Mouse (Mus musculus) intestine, embryonic 14.5 days (tissue): Measurements from ENCODE around the gene Zzz3. TPM values are rescaled to one million over a fixed set of nuclear protein-coding genes. Genes with fewer than 3 reads are reported as not detected.

Experiments used
- ATAC-seq: fragments of 200-750 bp; cut with Nextera tagmentation; replicated peaks from 2 replicates; pipeline ENCODE4 v1.8.0; 2017; ENCODE audit warnings: low read depth, moderate number of reproducible peaks, moderate TSS enrichment, moderate library complexity; ENCODE audit not compliant: low FRiP score, low TSS enrichment
- DNase-seq: peaks from one replicate; pipeline ENCODE4 v3.0.0-alpha.2; 2018; ENCODE audit warnings: low spot score
- H3K27ac ChIP-seq: fragments of 300-500 bp; sonication (generic); 2 replicates; pipeline ENCODE4 v1.5.1; 2014; ENCODE audit warnings: low read depth, mild to moderate bottlenecking, control low read depth
- H3K27me3 ChIP-seq: fragments of 300-500 bp; sonication (generic); replicated peaks from 2 replicates; pipeline ENCODE4 v1.6.1; 2014; ENCODE audit warnings: low read length, control low read depth; ENCODE audit not compliant: control insufficient read depth, insufficient read depth
- H3K36me3 ChIP-seq: fragments of 300-500 bp; sonication (generic); 2 replicates; pipeline ENCODE4 v1.6.1; 2014; ENCODE audit warnings: low read length, control low read depth; ENCODE audit not compliant: control insufficient read depth, insufficient read depth
- H3K4me1 ChIP-seq: fragments of 300-500 bp; sonication (generic); replicated peaks from 2 replicates; pipeline ENCODE4 v1.6.1; 2014; ENCODE audit warnings: low read length, control low read depth, mixed read lengths; ENCODE audit not compliant: control insufficient read depth, insufficient read depth
- H3K4me2 ChIP-seq: fragments of 300-500 bp; sonication (generic); 2 replicates; pipeline ENCODE4 v1.6.1; 2014; ENCODE audit warnings: low read length
- H3K4me3 ChIP-seq: fragments of 300-500 bp; sonication (generic); 2 replicates; pipeline ENCODE4 v1.5.1; 2014; ENCODE audit warnings: low read depth, low read length, control low read depth, mixed read lengths
- H3K9ac ChIP-seq: fragments of 300-500 bp; sonication (generic); 2 replicates; pipeline ENCODE4 v1.6.1; 2014; ENCODE audit warnings: mild to moderate bottlenecking, low read length
- H3K9me3 ChIP-seq: fragments of 300-500 bp; sonication (generic); 2 replicates; pipeline ENCODE4 v1.6.1; 2016; ENCODE audit warnings: low read length, control low read depth; ENCODE audit not compliant: control insufficient read depth
- WGBS: fragments of 180-500 bp; shearing (Covaris S2); extraction: QIAGEN DNeasy Blood & Tissue Kit; methylation state at CpG from one replicate; pipeline ENCODE4 v1.1.7; 2014; 5-methylcytosine and 5-hydroxymethylcytosine counted together
- polyA plus RNA-seq: library from polyadenylated mRNA; unstranded; fragments of >200 nt; fragmentation: Nextera tagmentation; extraction: Ambion mirVana; gene quantifications from 2 replicates; pipeline ENCODE4 v1.2.1, GENCODE M21; 2014

Gene Zzz3
- polyA plus RNA-seq, 1 experiment from 2014 or later: 59.9 TPM

DNA sequence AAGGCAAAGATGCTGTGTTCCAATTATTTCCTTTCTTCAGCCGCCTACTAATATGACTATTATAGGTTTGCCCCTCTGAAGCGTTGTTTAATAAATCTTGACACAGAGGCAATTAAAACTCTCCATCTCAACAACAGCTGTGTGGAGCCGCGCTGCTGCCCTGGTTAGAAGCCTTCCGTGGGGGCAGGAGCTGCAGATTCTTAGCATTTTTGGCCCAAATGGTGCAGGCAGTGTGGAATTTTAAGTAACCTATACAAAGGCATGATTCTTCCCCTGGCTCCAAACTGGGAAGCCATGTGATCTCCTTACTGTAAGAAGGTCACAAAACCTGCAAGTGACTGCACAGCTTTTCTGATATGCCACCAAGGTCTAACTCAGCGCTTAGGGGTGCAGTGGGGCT lies 88.9 kb downstream of the Zzz3 start:
- ATAC-seq (no peak), DNase-seq (no peak)
- no peak overlapping the region for H3K4me3 ChIP-seq
- H3K27ac ChIP-seq: no peak overlapping the region; the same call in 1 of the 2 replicates
- H3K36me3 ChIP-seq: no peaks in the 10 kb centered on the region
- no peaks in the 10 kb centered on the region for H3K9me3 ChIP-seq
- no peak overlapping the region for H3K9ac ChIP-seq
- 35% methylated on average over 6 of the region's 6 CpGs for WGBS
- H3K4me1 ChIP-seq: peaks cover 8% of the 10 kb centered on the region
- no peak overlapping the region for H3K4me2 ChIP-seq
- H3K27me3 ChIP-seq: no peaks in the 10 kb centered on the region

DNA sequence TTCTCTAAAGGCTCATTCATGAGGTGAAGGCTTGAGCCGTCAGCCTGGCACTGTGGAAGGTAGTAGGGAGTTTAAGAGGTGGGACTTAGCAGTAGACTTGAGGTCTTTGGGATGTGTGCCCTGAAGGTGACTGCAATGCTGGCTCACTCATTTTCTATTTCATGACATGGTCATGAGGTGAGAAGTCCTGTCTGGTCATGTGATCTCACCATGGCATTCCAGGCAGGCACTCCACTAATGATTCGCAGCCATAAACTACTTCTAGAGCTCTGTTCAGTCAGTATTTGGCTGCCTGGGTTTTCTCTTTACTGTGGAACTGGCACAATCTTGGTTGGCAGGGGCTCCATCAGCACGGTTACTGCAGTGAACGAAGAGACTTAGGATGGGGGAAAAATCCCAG lies 93.7 kb downstream of the Zzz3 start:
- ATAC-seq: no peak
- Histone ChIP-seq H3K4me3 (no peak overlapping the region), H3K27ac (no peak overlapping the region), H3K9ac (no peak overlapping the region), H3K36me3 (no peaks in the 10 kb centered on the region), H3K4me2 (no peak overlapping the region), H3K27me3 (no peaks in the 10 kb centered on the region), H3K9me3 (no peaks in the 10 kb centered on the region), H3K4me1 (peaks cover 8% of the 10 kb centered on the region)
- WGBS: 82% methylated on average over 4 of the region's 4 CpGs
- DNase-seq: no peak

DNA sequence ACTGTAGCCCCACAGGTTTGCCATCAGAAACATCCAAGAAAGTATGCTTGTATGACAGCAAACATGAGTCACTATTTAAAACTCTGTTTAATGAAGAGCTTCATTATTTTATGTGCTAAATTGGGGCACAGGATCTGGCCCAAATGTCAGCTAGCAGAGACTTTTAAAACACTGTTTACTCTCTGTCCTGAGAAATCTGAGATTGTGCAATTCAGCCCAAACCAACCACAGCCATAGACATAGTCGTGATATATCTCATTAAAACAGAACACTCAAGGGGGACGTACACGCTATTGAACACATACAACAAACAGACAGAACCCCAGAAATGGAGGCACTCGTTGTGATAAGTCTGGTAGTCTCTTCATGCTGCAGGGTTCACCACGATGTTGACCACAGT lies 95.2 kb downstream of the Zzz3 start:
- no peak overlapping the region for H3K4me3 ChIP-seq
- no peaks in the 10 kb centered on the region for H3K9me3 ChIP-seq
- ATAC-seq (no peak), DNase-seq (no peak)
- no peak overlapping the region for H3K9ac ChIP-seq
- no peaks in the 10 kb centered on the region for H3K36me3 ChIP-seq
- H3K27ac ChIP-seq: no peak overlapping the region
- H3K4me2 ChIP-seq: no peak overlapping the region
- 91% methylated on average over 5 of the region's 5 CpGs for WGBS
- no peaks in the 10 kb centered on the region for H3K27me3 ChIP-seq
- peaks cover 3% of the 10 kb centered on the region; the same call in 1 of the 2 replicates for H3K4me1 ChIP-seq

DNA sequence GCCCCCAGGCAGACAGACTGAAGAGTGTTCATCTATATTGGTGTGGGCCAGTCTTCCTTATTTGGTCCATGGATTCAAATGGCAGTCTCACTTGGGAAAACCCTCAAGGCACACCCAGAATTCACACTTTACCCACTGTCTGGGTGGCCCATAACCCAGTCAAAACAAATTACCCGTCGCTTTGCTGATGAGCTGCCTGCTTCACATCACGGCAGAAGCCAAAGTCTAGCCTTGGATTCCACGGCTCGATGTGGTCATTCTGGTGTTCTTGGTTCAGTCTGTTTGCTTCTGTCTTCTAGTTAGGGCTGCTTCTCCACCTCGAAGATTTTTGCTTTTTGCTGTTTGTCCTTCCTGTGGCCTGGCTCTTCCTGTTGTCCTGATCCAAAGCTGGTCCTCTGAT lies 97.0 kb downstream of the Zzz3 start:
- Histone ChIP-seq H3K27me3 (no peaks in the 10 kb centered on the region), H3K4me3 (no peak overlapping the region), H3K27ac (no peak overlapping the region), H3K9ac (no peak overlapping the region), H3K4me1 (peaks cover 9% of the 10 kb centered on the region), H3K36me3 (no peaks in the 10 kb centered on the region), H3K4me2 (no peak overlapping the region), H3K9me3 (no peaks in the 10 kb centered on the region)
- ATAC-seq (no peak), DNase-seq (no peak)
- 64% methylated on average over 6 of the region's 6 CpGs for whole genome bisulfite sequencing

DNA sequence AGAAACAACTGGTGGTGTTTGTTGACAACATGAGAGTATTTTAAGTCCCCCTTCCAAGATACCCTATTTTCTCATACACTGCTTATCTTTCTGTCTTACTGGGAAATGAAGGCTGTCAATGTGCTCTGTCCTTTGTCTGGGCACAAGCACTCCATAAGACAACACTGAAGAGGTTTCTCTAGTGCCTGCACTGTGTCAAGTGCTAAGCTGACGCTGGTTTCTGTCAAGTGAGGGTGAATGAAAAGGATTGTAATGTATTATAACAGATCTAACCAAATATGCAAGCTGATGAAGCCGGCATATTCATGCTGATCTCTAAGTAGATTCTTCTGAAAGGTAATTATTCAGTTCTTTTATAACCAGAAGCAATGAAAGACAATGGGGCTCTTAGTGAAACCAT lies 98.5 kb downstream of the Zzz3 start:
- H3K9ac ChIP-seq: no peak overlapping the region
- WGBS: 26% methylated on average over 2 of the region's 2 CpGs
- no peaks in the 10 kb centered on the region for H3K9me3 ChIP-seq
- H3K4me3 ChIP-seq: no peak overlapping the region
- DNase-seq: no peak
- no peaks in the 10 kb centered on the region for H3K27me3 ChIP-seq
- ATAC-seq: no peak
- no peaks in the 10 kb centered on the region for H3K36me3 ChIP-seq
- H3K4me2 ChIP-seq: no peak overlapping the region
- no peak overlapping the region for H3K27ac ChIP-seq
- peaks cover 15% of the 10 kb centered on the region for H3K4me1 ChIP-seq

DNA sequence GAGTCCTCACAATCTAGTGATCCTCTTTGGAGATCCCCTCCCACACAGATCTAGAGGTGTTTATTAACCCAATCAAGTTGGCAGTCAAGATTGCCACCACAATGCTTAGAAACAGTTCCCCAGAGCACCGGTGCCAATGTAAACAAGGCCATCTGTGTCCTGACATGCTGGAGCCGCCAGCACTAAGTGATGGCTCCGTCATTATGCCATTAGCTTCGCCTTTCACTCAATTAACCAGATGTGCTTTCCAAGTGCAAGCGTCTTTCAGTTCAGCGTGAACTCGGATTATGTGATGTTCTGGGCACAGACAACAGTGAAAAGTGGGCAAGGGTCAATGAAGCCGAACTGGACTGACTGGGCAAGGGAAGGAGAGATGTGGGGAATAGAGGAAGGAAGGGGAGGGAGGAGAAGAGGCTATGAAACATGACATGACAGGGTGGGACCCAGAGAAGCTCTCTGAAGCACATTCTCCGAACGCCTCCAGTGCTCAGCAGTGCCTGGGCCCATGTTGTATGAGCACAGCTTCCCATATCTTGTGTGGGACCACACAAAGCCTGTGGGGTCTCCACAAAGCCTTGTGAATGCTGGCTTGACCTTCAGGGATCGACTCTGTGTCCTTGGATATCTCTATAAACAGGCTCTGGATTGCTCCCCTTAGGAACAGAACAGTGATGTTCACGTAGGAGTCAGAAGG lies 99.5 kb downstream of the Zzz3 start:
- H3K9me3 ChIP-seq: no peaks in the 10 kb centered on the region
- peaks cover 15% of the 10 kb centered on the region for H3K4me1 ChIP-seq
- H3K27me3 ChIP-seq: no peaks in the 10 kb centered on the region
- no peak overlapping the region for H3K9ac ChIP-seq
- H3K36me3 ChIP-seq: no peaks in the 10 kb centered on the region
- H3K4me3 ChIP-seq: no peak overlapping the region
- DNase-seq (no peak), ATAC-seq (no peak)
- H3K27ac ChIP-seq: no peak overlapping the region
- 55% methylated on average over 12 of the region's 12 CpGs for WGBS
- no peak overlapping the region for H3K4me2 ChIP-seq

DNA sequence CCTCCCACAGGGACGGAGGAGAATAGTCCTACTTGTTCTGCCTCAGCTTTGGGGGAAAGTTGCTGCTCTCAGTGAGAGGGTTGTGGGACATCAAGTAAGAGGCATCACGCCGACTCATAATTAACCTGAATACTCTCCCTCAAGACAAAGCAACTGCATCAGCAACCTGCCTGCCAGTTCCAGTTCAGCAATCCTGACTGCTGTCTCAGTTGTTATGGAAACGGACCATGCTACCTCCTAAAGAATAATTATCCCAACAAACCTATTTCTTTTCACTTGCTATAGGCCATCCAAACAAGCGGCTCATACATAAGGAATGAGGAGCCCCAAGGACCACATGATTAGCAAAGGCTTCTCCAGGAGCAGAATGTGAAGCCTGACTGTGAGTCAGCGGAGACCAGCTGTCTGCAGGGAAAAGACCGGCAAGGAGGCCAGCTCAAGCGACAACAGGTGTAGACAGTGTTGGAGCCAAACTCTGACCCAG lies 100.2 kb downstream of the Zzz3 start:
- Histone ChIP-seq H3K27ac (no peak overlapping the region), H3K9me3 (no peaks in the 10 kb centered on the region), H3K9ac (no peak overlapping the region), H3K4me1 (peaks cover 15% of the 10 kb centered on the region), H3K36me3 (no peaks in the 10 kb centered on the region), H3K27me3 (no peaks in the 10 kb centered on the region), H3K4me3 (no peak overlapping the region), H3K4me2 (no peak overlapping the region)
- no peak for DNase-seq
- 86% methylated on average over 8 of the region's 8 CpGs for WGBS
- ATAC-seq: no peak

DNA sequence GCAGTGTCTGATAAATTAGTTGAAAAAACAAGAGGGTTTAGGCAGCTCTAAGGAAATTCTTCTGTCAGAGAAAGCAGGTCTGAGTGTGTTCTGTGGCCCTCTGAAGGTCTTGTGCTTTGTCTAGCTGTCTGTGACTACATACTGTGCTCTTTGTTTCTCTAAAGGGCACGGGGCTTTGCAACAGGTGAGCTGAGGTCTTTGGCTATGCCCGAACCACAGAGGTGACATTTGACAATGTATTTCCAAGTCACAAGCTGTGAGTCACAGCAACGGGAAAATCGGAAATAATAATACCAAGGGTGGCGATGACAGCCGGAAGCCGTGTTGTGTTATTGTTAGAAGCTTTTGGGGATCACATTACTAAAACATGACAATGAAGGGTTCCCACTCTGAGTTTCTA lies 101.8 kb downstream of the Zzz3 start:
- WGBS: 68% methylated on average over 7 of the region's 7 CpGs
- no peak for DNase-seq
- no peak for ATAC-seq
- Histone ChIP-seq H3K4me1 (peaks cover 15% of the 10 kb centered on the region), H3K27ac (no peak overlapping the region), H3K27me3 (no peaks in the 10 kb centered on the region), H3K4me3 (no peak overlapping the region), H3K36me3 (no peaks in the 10 kb centered on the region), H3K9me3 (no peaks in the 10 kb centered on the region), H3K4me2 (no peak overlapping the region), H3K9ac (no peak overlapping the region)

DNA sequence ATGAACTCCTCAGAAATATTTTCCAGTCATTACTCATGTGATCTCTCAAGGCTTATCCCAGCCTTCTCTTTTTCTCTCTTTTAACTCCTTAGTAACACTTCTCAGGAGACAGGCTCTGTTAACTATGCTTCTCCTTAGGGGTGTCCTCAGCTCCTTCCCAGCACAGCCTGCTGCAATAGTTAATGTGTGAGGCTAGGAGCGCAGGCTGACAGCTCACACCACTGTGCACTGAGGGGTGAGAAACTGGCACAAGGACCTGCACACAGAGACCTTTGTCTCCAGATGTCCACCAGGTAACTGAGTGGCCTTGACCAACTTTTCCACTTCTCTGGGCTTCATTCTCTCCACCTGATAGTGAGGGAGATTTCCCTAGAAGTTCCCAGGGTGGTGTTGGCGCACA lies 102.6 kb downstream of the Zzz3 start:
- H3K4me1 ChIP-seq: peaks cover 13% of the 10 kb centered on the region
- H3K4me2 ChIP-seq: no peak overlapping the region
- no peak overlapping the region for H3K9ac ChIP-seq
- no peak for ATAC-seq
- no peak overlapping the region for H3K27ac ChIP-seq
- H3K4me3 ChIP-seq: no peak overlapping the region
- no peaks in the 10 kb centered on the region for H3K27me3 ChIP-seq
- no peak for DNase-seq
- 89% methylated on average over 2 of the region's 2 CpGs for WGBS
- H3K36me3 ChIP-seq: no peaks in the 10 kb centered on the region
- H3K9me3 ChIP-seq: no peaks in the 10 kb centered on the region
